ENCODE assay signal across 20 mouse cellular contexts in the genomic region with DNA sequence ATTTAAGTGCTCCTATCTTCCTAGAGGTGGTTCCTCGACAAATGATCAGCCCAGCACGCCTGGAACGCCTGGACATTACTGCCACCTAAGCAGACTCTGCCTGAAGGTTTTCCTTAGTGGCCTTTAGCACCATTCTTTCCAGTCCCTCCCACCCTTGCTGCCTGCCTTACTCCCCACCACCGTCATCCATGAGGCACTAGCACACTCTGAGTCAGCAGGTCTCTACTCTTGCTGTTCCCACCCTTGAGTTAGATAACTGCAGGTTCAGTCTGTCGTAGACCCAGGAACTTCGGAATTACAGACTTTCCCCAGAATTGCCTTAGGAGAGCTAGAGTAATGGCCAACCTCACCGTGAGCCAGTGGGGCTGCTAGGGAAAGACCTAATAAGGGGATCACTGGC.
DNase-seq lines count a peak whose midpoint lies in the region; ATAC-seq and TF ChIP-seq lines count a peak whose summit lies in the region.
"Had no signal": no experiment of that assay in that cellular context is flagged by ENCODE, and none has a peak within 500 bp of the region (broad histone marks: within the 10 kb centered on the region; RNA-seq: fewer than 3 reads in every experiment).

No protein-coding gene starts in this region.

- no peak for TF ChIP-seq CTCF in kidney, adult 2 months (conservative IDR thresholded peaks at IDR 0.05; ENCODE audit: insufficient read depth, insufficient read length, low read depth, low read length)

- peak overlapping the region; percentile 33; the same call in 1 of the 2 replicates for H3K27ac ChIP-seq in kidney, adult 2 months (ENCODE audit: insufficient read depth, low read depth, low read length)
- H3K27ac ChIP-seq in kidney, embryonic 15.5 days: no peak overlapping the region
- H3K27ac ChIP-seq in intestine, embryonic 16.5 days (ENCODE audit: low read length): peak overlapping the region; percentile 75
- H3K27ac ChIP-seq: embryonic facial prominence, embryonic 15.5 days; heart, embryonic 13.5 days; hindbrain, embryonic 15.5 days; liver, embryonic 14.5 days; lung, embryonic 15.5 days; midbrain, embryonic 10.5 days had no signal

- WGBS in kidney, adult 2 months: 54% methylated on average over 7 of the region's 7 CpGs
- WGBS in kidney, embryonic 15.5 days: 73% methylated on average over 7 of the region's 7 CpGs
- 56% methylated on average over 7 of the region's 7 CpGs for WGBS in intestine, embryonic 16.5 days

- no peak overlapping the region for H3K4me2 ChIP-seq in kidney, embryonic 15.5 days
- peak overlapping the region; percentile 2; the same call in 1 of the 2 replicates for H3K4me2 ChIP-seq in intestine, embryonic 16.5 days (ENCODE audit: low read depth, low read length)
- H3K4me2 ChIP-seq: embryonic facial prominence, embryonic 15.5 days; heart, embryonic 13.5 days; hindbrain, embryonic 15.5 days; lung, embryonic 15.5 days had no signal

- DNase-seq in kidney, adult 2 months: peak; percentile 67
- peak; percentile 50 to 87 for DNase-seq in kidney, postnatal 25 days
- DNase-seq in right cerebral cortex, adult 18-20 months: no peak
- no peak for DNase-seq in left cerebral cortex, postnatal 25 days (ENCODE audit: low spot score in 2 of 2)
- DNase-seq: adrenal gland, postnatal 25 days; B cell, adult 2 months; cerebellum, adult 18-20 months; cerebellum, postnatal 25 days; heart, adult 18-20 months; lung, postnatal 4 days; thymus, postnatal 4 days had no signal

- peaks cover 4% of the 10 kb centered on the region; the same call in 1 of the 2 replicates for H3K9me3 ChIP-seq in kidney, embryonic 15.5 days (replicated peaks)
- no peaks in the 10 kb centered on the region for H3K9me3 ChIP-seq in intestine, embryonic 16.5 days (ENCODE audit: control insufficient read depth, low read length)
- H3K9me3 ChIP-seq: embryonic facial prominence, embryonic 15.5 days; heart, embryonic 13.5 days; hindbrain, embryonic 15.5 days had no signal

- H3K4me3 ChIP-seq in kidney, adult 2 months (ENCODE audit: insufficient read depth, low read depth, low read length): no peak overlapping the region
- no peak overlapping the region for H3K4me3 ChIP-seq in kidney, embryonic 15.5 days (replicated peaks)
- no peak overlapping the region for H3K4me3 ChIP-seq in intestine, embryonic 16.5 days (ENCODE audit: low read length)
- H3K4me3 ChIP-seq: embryonic facial prominence, embryonic 15.5 days; heart, embryonic 13.5 days; hindbrain, embryonic 15.5 days; lung, embryonic 15.5 days; midbrain, embryonic 10.5 days had no signal

- intact Hi-C loops in left cerebral cortex, postnatal 25 days (cut with DNase I): no loop called here

- ATAC-seq in kidney, embryonic 15.5 days (replicated peaks; ENCODE audit: low FRiP score): no peak
- peak; percentile 75 for ATAC-seq in intestine, embryonic 16.5 days
- no peak for ATAC-seq in erythroid progenitor cell, adult 5-6 weeks (replicated peaks; ENCODE audit: low FRiP score, poor library complexity, severe bottlenecking)

- no peak for TF ChIP-seq POLR2A in kidney, adult 2 months (IDR thresholded peaks at IDR 0.05; ENCODE audit: low read depth, low read length)

- H3K27me3 ChIP-seq in kidney, adult 2 months (replicated peaks; ENCODE audit: control insufficient read depth, insufficient read depth, low read length): no peaks in the 10 kb centered on the region
- H3K27me3 ChIP-seq in kidney, embryonic 15.5 days: no peaks in the 10 kb centered on the region
- no peaks in the 10 kb centered on the region for H3K27me3 ChIP-seq in intestine, embryonic 16.5 days (replicated peaks; ENCODE audit: control insufficient read depth, insufficient read depth, low read length)
- H3K27me3 ChIP-seq: embryonic facial prominence, embryonic 15.5 days; heart, embryonic 13.5 days; hindbrain, embryonic 15.5 days; lung, embryonic 15.5 days had no signal

- H3K4me1 ChIP-seq in kidney, adult 2 months (ENCODE audit: control insufficient read depth, insufficient read depth, low read length): peaks cover 9% of the 10 kb centered on the region
- peaks cover 13% of the 10 kb centered on the region for H3K4me1 ChIP-seq in kidney, embryonic 15.5 days
- H3K4me1 ChIP-seq in intestine, embryonic 16.5 days (ENCODE audit: control insufficient read depth, insufficient read depth, low read length): peaks cover 15% of the 10 kb centered on the region

- no peaks in the 10 kb centered on the region for H3K36me3 ChIP-seq in kidney, adult 2 months (ENCODE audit: control insufficient read depth, insufficient read depth, low read length)
- no peaks in the 10 kb centered on the region for H3K36me3 ChIP-seq in kidney, embryonic 15.5 days
- no peaks in the 10 kb centered on the region for H3K36me3 ChIP-seq in intestine, embryonic 16.5 days (ENCODE audit: control insufficient read depth, insufficient read depth, low read length)
- H3K36me3 ChIP-seq: embryonic facial prominence, embryonic 15.5 days; heart, embryonic 13.5 days; hindbrain, embryonic 15.5 days; lung, embryonic 15.5 days; midbrain, embryonic 10.5 days had no signal

- no peak overlapping the region for H3K9ac ChIP-seq in kidney, embryonic 15.5 days
- no peak overlapping the region for H3K9ac ChIP-seq in intestine, embryonic 16.5 days (ENCODE audit: low read depth, low read length)
- H3K9ac ChIP-seq: embryonic facial prominence, embryonic 15.5 days; heart, embryonic 13.5 days; hindbrain, embryonic 15.5 days; liver, embryonic 14.5 days; lung, embryonic 15.5 days had no signal

Comparison
In these comparisons a context has a peak if more than half of its experiments do, and no peak if none do; other contexts are left out.
1. DNase-seq: peak in kidney, adult 2 months (single experiment) and kidney, postnatal 25 days (2 of 2); none in right cerebral cortex, adult 18-20 months (single experiment) and left cerebral cortex, postnatal 25 days (0 of 2).